Mouse (Mus musculus) kidney, postnatal 0 days (tissue): ENCODE measurements at regions not wholly inside any gene's neighbourhood (a gene's known extent, or its start where the extent isn't known, plus 50 kb on each side); places are given as distances from the start of the nearest gene placed in this dataset.
A peak's percentile ranks its signal among the peaks of the same experiment; 100 is the strongest.

Experiments
- ATAC-seq: fragments of 200-750 bp; cut with Nextera tagmentation; replicated peaks from 2 replicates; pipeline ENCODE4 v1.8.0; 2017; ENCODE audit warnings: low read depth, moderate number of reproducible peaks, moderate TSS enrichment, moderate library complexity; ENCODE audit not compliant: low FRiP score
- DNase-seq: peaks from one replicate; pipeline ENCODE4 v3.0.0-alpha.2; 2016; ENCODE audit warnings: low spot score
- H3K27ac ChIP-seq: fragments of 300-500 bp; sonication (generic); 2 replicates; pipeline ENCODE4 v1.5.1; 2014; ENCODE audit warnings: mild to moderate bottlenecking
- H3K27me3 ChIP-seq: fragments of 300-500 bp; sonication (generic); 2 replicates; pipeline ENCODE4 v1.6.1; 2014; ENCODE audit warnings: low read length, mixed read lengths; ENCODE audit not compliant: insufficient read depth
- H3K36me3 ChIP-seq: fragments of 300-500 bp; sonication (generic); 2 replicates; pipeline ENCODE4 v1.6.1; 2014; ENCODE audit warnings: low read length, mixed read lengths; ENCODE audit not compliant: insufficient read depth
- H3K4me1 ChIP-seq: fragments of 300-500 bp; sonication (generic); replicated peaks from 2 replicates; pipeline ENCODE4 v1.6.1; 2014; ENCODE audit warnings: antibody characterized with exemption, low read length, mixed read lengths; ENCODE audit not compliant: insufficient read depth
- H3K4me2 ChIP-seq: fragments of 300-500 bp; sonication (generic); 2 replicates; pipeline ENCODE4 v1.6.1; 2014; ENCODE audit warnings: mild to moderate bottlenecking, low read length, moderate library complexity, mixed read lengths
- H3K4me3 ChIP-seq: fragments of 300-500 bp; sonication (generic); replicated peaks from 2 replicates; pipeline ENCODE4 v1.5.1; 2014; ENCODE audit warnings: low read depth, low read length
- H3K9ac ChIP-seq: fragments of 300-500 bp; sonication (generic); 2 replicates; pipeline ENCODE4 v1.6.1; 2014; ENCODE audit warnings: low read depth, low read length
- H3K9me3 ChIP-seq: fragments of 300-500 bp; sonication (generic); replicated peaks from 2 replicates; pipeline ENCODE4 v1.6.1; 2016; ENCODE audit warnings: low read length, inconsistent platforms, mixed read lengths
- CTCF ChIP-seq: IDR thresholded peaks from 2 replicates; pipeline ENCODE4 v1.5.1; 2016; ENCODE audit warnings: antibody characterized with exemption, low read depth, mild to moderate bottlenecking, moderate library complexity
- WGBS: fragments of 180-500 bp; shearing (Covaris S2); extraction: QIAGEN DNeasy Blood & Tissue Kit; methylation state at CpG from one replicate; pipeline ENCODE4 v1.1.7; 2014; 5-methylcytosine and 5-hydroxymethylcytosine counted together

DNA sequence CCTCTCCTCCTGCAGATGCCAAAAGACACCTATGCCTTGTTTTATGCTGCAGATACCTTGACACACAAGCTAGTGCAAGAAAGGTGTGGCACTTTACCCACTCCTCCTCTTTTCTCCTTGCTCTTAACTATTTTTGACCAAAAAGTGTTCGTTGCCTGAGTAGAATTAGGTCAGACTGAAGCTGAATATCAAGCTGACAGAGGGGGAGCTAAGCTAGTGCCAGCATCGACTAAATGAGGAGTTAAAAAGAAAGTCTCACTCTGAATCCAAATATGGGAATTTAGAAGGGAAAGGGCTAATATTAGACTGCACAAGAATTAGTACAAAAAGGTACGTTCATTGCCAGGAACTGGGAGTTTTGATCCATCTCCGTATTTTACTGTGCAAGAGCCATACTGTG lies 241.2 kb downstream of the Cog6 start:
- no peak for TF ChIP-seq CTCF
- no peak for ATAC-seq

DNA sequence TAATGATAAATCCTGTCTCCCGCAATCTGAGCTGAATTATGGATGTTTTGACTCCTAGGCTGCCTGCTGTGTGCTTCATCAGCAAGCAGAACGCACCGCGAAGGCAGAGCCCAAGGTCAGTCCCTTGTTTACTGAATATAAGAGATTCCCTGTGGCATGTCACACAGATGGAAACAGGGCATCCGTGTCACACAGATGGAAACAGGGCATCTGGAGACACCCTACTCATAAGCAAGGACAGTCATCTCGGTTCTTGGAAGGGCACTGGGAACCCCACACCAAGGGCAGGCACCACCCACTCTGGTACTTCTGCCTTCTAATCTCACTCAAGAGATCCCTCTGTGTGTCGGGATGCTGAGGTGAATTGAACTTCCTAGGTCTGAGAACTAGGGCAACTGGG lies 241.9 kb downstream of the Cog6 start:
- no peak for TF ChIP-seq CTCF
- ATAC-seq = no peak
- H3K9me3 ChIP-seq = no peaks in the 10 kb centered on the region
- no peaks in the 10 kb centered on the region for H3K36me3 ChIP-seq
- H3K27ac ChIP-seq = no peak overlapping the region
- no peak overlapping the region for H3K9ac ChIP-seq
- DNase-seq = no peak
- H3K4me2 ChIP-seq = no peak overlapping the region
- H3K4me1 ChIP-seq = no peaks in the 10 kb centered on the region
- WGBS = 72% methylated on average over 7 of the region's 7 CpGs
- H3K4me3 ChIP-seq = no peak overlapping the region
- no peaks in the 10 kb centered on the region for H3K27me3 ChIP-seq

More for the DNA sequence above, 241.2 kb downstream of the Cog6 start:
- 73% methylated on average over 4 of the region's 4 CpGs for WGBS
- no peak overlapping the region for H3K4me2 ChIP-seq
- no peak overlapping the region for H3K9ac ChIP-seq
- H3K4me1 ChIP-seq = no peaks in the 10 kb centered on the region
- no peak for DNase-seq
- H3K27me3 ChIP-seq = no peaks in the 10 kb centered on the region
- H3K36me3 ChIP-seq = no peaks in the 10 kb centered on the region
- no peak overlapping the region for H3K4me3 ChIP-seq
- no peaks in the 10 kb centered on the region for H3K9me3 ChIP-seq
- H3K27ac ChIP-seq = no peak overlapping the region

GRCm38 (mm10) chr3:52774734-52775133 lies 242.3 kb downstream of the Cog6 start:
- no peak for DNase-seq
- H3K9me3 ChIP-seq = no peaks in the 10 kb centered on the region
- H3K36me3 ChIP-seq = no peaks in the 10 kb centered on the region
- no peaks in the 10 kb centered on the region for H3K27me3 ChIP-seq
- H3K27ac ChIP-seq = no peak overlapping the region
- no peaks in the 10 kb centered on the region for H3K4me1 ChIP-seq
- no peak overlapping the region for H3K9ac ChIP-seq
- TF ChIP-seq CTCF = no peak
- WGBS = 85% methylated on average over 6 of the region's 6 CpGs
- ATAC-seq = no peak
- no peak overlapping the region for H3K4me3 ChIP-seq
- no peak overlapping the region for H3K4me2 ChIP-seq

- Histone ChIP-seq H3K36me3 (no peaks in the 10 kb centered on the region), H3K27me3 (no peaks in the 10 kb centered on the region), H3K4me2 (no peak overlapping the region), H3K9me3 (no peaks in the 10 kb centered on the region), H3K4me1 (no peaks in the 10 kb centered on the region), H3K4me3 (no peak overlapping the region), H3K27ac (no peak overlapping the region), H3K9ac (no peak overlapping the region)
- TF ChIP-seq CTCF = no peak
- WGBS = 53% methylated on average over 10 of the region's 10 CpGs
- no peak for ATAC-seq
- peak; percentile 21 for DNase-seq
These were observed 249.8 kb downstream of the Cog6 start for GRCm38 (mm10) chr3:52767276-52767675.

DNA sequence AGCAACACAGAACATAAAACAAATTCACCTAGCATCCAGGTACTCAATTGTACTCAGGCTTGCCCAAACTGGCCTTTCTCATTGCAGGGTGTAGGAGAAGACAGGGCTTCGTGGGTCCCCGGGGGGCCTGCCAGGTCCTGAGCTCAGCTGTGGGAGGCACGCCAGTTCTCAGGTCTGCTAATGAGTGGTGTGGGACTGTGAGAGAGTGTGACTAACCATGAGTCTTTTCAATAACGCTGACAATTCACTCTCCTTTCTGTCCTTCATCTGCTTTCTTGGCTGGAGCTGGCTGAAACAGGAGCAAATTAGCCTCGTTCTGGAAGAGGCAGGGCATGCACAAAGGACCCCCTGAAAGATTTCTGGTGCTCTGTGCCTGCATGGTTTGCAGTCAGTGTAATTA lies 250.2 kb downstream of the Cog6 start:
- DNase-seq = no peak
- WGBS = 67% methylated on average over 5 of the region's 5 CpGs
- TF ChIP-seq CTCF = no peak
- Histone ChIP-seq H3K9ac (no peak overlapping the region), H3K4me3 (no peak overlapping the region), H3K4me1 (no peaks in the 10 kb centered on the region), H3K27ac (no peak overlapping the region), H3K9me3 (no peaks in the 10 kb centered on the region), H3K36me3 (no peaks in the 10 kb centered on the region), H3K4me2 (no peak overlapping the region), H3K27me3 (no peaks in the 10 kb centered on the region)
- no peak for ATAC-seq

DNA sequence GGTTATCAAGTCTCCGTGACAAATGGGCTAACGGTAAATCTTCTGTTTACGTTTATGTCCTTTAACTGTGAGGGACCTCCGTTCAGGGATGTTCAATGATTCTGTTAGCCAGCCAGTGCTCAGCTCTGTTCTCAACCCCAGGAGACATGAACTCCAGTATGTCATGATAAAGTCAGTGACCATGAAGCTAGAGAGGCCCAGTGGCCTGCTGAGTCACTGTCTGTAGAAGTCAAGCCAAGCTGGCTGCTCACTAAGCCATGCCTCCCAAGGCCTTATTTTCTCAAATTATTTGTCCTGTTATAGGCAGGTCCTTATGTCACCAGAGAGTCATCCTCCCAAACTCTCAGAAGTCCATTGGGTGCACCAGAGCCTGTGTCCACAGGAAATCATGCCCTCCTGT lies 252.9 kb downstream of the Cog6 start:
- Histone ChIP-seq H3K9ac (no peak overlapping the region), H3K9me3 (no peaks in the 10 kb centered on the region), H3K27ac (no peak overlapping the region), H3K36me3 (no peaks in the 10 kb centered on the region), H3K4me2 (no peak overlapping the region), H3K4me1 (no peaks in the 10 kb centered on the region), H3K4me3 (no peak overlapping the region), H3K27me3 (no peaks in the 10 kb centered on the region)
- DNase-seq = no peak
- no peak for TF ChIP-seq CTCF
- ATAC-seq = no peak
- WGBS = 57% methylated on average over 4 of the region's 4 CpGs

- Histone ChIP-seq H3K4me2 (no peak overlapping the region), H3K4me1 (no peaks in the 10 kb centered on the region), H3K9ac (no peak overlapping the region), H3K36me3 (no peaks in the 10 kb centered on the region), H3K27me3 (no peaks in the 10 kb centered on the region), H3K4me3 (no peak overlapping the region), H3K27ac (no peak overlapping the region), H3K9me3 (no peaks in the 10 kb centered on the region)
- no peak for DNase-seq
- TF ChIP-seq CTCF = no peak
- ATAC-seq = no peak
- WGBS = 78% methylated on average over 5 of the region's 5 CpGs
These were observed 253.4 kb downstream of the Cog6 start for GRCm38 (mm10) chr3:52763660-52764059.
